8 mouse cellular contexts compared by ENCODE assay signal in the genomic region with DNA sequence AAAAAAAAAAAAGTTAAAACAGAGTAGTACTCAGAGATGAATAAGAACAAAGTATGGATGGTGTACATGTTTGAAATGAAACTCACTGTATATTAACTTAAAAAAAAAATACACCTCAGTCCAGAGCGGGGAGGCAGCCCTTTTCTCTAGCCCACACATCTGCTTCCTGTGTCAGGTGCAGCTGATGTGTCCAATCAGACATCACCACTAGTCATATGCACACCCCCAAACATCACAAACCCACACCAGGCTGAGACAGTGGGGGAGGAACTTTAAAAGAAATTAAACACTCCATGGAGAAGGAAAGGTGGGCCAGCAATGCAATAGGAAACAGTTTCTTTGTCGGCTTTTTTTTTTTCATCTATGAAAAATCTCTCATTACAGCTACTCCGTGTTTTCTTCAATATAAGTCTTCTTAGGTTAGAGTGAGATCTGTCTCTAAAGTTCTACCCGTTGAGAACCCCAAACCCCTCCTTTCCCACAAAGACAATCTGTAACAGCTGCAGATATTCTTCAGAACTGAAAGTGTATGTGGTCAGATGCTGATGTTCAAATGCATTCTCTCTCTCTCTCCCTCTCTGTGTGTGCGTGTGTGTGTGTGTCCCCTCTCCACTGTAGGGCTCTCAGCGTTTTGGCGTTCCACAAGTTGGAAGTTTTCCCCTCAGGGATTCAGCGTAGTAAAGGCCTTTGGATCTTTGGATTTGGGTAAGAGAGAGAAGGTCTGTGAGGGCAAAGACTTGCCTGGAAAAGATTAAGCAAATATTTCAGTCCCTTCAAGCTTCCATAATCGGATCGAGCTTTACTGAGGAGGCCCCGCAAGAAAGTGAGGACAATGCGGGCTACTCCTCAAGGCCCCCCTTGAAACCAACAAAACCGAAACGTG. TPM values are rescaled to one million over a fixed set of nuclear protein-coding genes. Genes with fewer than 3 reads are reported as not detected.
DNase-seq lines count a peak whose midpoint lies in the region; ATAC-seq lines count a peak whose summit lies in the region.

No protein-coding gene starts in this region.

- ATAC-seq in neural tube, embryonic 11.5 days (ENCODE audit: insufficient read depth, low FRiP score, low TSS enrichment): no peak
- ATAC-seq in embryonic facial prominence, embryonic 12.5 days (ENCODE audit: insufficient number of reproducible peaks, insufficient read depth, low FRiP score, low TSS enrichment): 0 out of 2 replicates have a peak, but pooled peaks have one; percentile 10
- no peak for ATAC-seq in intestine, embryonic 16.5 days

- peaks cover 6% of the 10 kb centered on the region; the same call in 1 of the 2 replicates for H3K4me1 ChIP-seq in neural tube, embryonic 11.5 days (ENCODE audit: control insufficient read depth, insufficient read depth, low read length)
- peaks cover 18% of the 10 kb centered on the region for H3K4me1 ChIP-seq in embryonic facial prominence, embryonic 12.5 days
- no peaks in the 10 kb centered on the region for H3K4me1 ChIP-seq in intestine, embryonic 16.5 days (ENCODE audit: control insufficient read depth, insufficient read depth, low read length)

- peak overlapping the region; percentile 69 for H3K4me2 ChIP-seq in neural tube, embryonic 11.5 days (ENCODE audit: low read depth)
- H3K4me2 ChIP-seq in embryonic facial prominence, embryonic 12.5 days (replicated peaks): peak overlapping the region; percentile 63
- H3K4me2 ChIP-seq in intestine, embryonic 16.5 days (ENCODE audit: low read depth, low read length): peak overlapping the region; percentile 62

- intact Hi-C loops in gastrocnemius, postnatal 14 days (cut with DNase I; ENCODE audit: low total_unique reads): no loop called here

- H3K4me3 ChIP-seq in neural tube, embryonic 11.5 days (ENCODE audit: low read depth, low read length): peak overlapping the region; percentile 64
- H3K4me3 ChIP-seq in embryonic facial prominence, embryonic 12.5 days: peak overlapping the region; percentile 69
- H3K4me3 ChIP-seq in intestine, embryonic 16.5 days (ENCODE audit: low read length): peak overlapping the region; percentile 68

- no peak overlapping the region for H3K27ac ChIP-seq in neural tube, embryonic 11.5 days (ENCODE audit: low read depth, low read length)
- peak overlapping the region; percentile 54; the same call in 1 of the 2 replicates for H3K27ac ChIP-seq in embryonic facial prominence, embryonic 12.5 days
- no peak overlapping the region for H3K27ac ChIP-seq in intestine, embryonic 16.5 days (ENCODE audit: low read length)

- WGBS in neural tube, embryonic 11.5 days: 24% methylated on average over 14 of the region's 14 CpGs
- 16% methylated on average over 14 of the region's 14 CpGs for WGBS in embryonic facial prominence, embryonic 12.5 days
- WGBS in intestine, embryonic 16.5 days: 16% methylated on average over 14 of the region's 14 CpGs

- H3K9ac ChIP-seq in neural tube, embryonic 11.5 days (ENCODE audit: low read length): peak overlapping the region; percentile 52
- H3K9ac ChIP-seq in embryonic facial prominence, embryonic 12.5 days: peak overlapping the region; percentile 56
- H3K9ac ChIP-seq in intestine, embryonic 16.5 days (ENCODE audit: low read depth, low read length): peak overlapping the region; percentile 71

- H3K36me3 ChIP-seq in neural tube, embryonic 11.5 days (ENCODE audit: control insufficient read depth, insufficient read depth, low read length): no peaks in the 10 kb centered on the region
- H3K36me3 ChIP-seq in embryonic facial prominence, embryonic 12.5 days: peaks cover 20% of the 10 kb centered on the region
- no peaks in the 10 kb centered on the region for H3K36me3 ChIP-seq in intestine, embryonic 16.5 days (ENCODE audit: control insufficient read depth, insufficient read depth, low read length)

- no peaks in the 10 kb centered on the region for H3K27me3 ChIP-seq in neural tube, embryonic 11.5 days (ENCODE audit: control insufficient read depth, insufficient read depth, low read length)
- no peaks in the 10 kb centered on the region for H3K27me3 ChIP-seq in embryonic facial prominence, embryonic 12.5 days
- no peaks in the 10 kb centered on the region for H3K27me3 ChIP-seq in intestine, embryonic 16.5 days (replicated peaks; ENCODE audit: control insufficient read depth, insufficient read depth, low read length)

- H3K9me3 ChIP-seq in neural tube, embryonic 11.5 days (ENCODE audit: control insufficient read depth, low read length): no peaks in the 10 kb centered on the region
- no peaks in the 10 kb centered on the region for H3K9me3 ChIP-seq in embryonic facial prominence, embryonic 12.5 days
- no peaks in the 10 kb centered on the region for H3K9me3 ChIP-seq in intestine, embryonic 16.5 days (ENCODE audit: control insufficient read depth, low read length)

- no peak for DNase-seq in neural tube, embryonic 11.5 days (ENCODE audit: low spot score)
- no peak for DNase-seq in neural tube, embryonic 10.5 days (ENCODE audit: extremely low spot score, low spot score)
- DNase-seq in naive thymus-derived CD4-positive, alpha-beta T cell, adult 2 months (ENCODE audit: low read depth): peak; percentile 57
- DNase-seq in gastrocnemius, postnatal 14 days: no peak
- no peak for DNase-seq in gastrocnemius, postnatal 25 days
- DNase-seq in frontal cortex, adult 2 months (ENCODE audit: extremely low spot score in 1 of 2, low spot score in 1 of 2): no peak

RNA-seq across cellular contexts. Expression of a gene that starts 0.7 kb away (rescaled TPM):
- polyA plus RNA-seq in neural tube, embryonic 11.5 days (2014; fragmentation: Nextera tagmentation; extraction: Ambion mirVana): 36.7 and 40.9 TPM in 2 replicates
- polyA plus RNA-seq in embryonic facial prominence, embryonic 12.5 days (2016; fragmentation: Nextera tagmentation; extraction: Ambion mirVana): 46.4 and 50.2 TPM in 2 replicates
- polyA plus RNA-seq in intestine, embryonic 16.5 days (2015; fragmentation: Nextera tagmentation; extraction: Ambion mirVana): 26.5 and 27.0 TPM in 2 replicates
- total RNA-seq in gastrocnemius, postnatal 14 days (2021): 10 to 100 TPM; 44.1 to 56.5 TPM
- 10 to 100 TPM; 58.1 to 58.3 TPM for total RNA-seq in gastrocnemius, postnatal 25 days (2021)
- 64.9 and 69.7 TPM in 2 replicates for polyA plus RNA-seq in frontal cortex, adult 2 months (2012; rRNA removed)

RNA-seq across cellular contexts. Expression of a gene that starts 49.1 kb away (rescaled TPM):
- 64.9 and 66.5 TPM in 2 replicates for polyA plus RNA-seq in neural tube, embryonic 11.5 days (2014; fragmentation: Nextera tagmentation; extraction: Ambion mirVana)
- polyA plus RNA-seq in embryonic facial prominence, embryonic 12.5 days (2016; fragmentation: Nextera tagmentation; extraction: Ambion mirVana): 61.0 and 68.1 TPM in 2 replicates
- polyA plus RNA-seq in intestine, embryonic 16.5 days (2015; fragmentation: Nextera tagmentation; extraction: Ambion mirVana): 55.5 and 77.3 TPM in 2 replicates
- total RNA-seq in gastrocnemius, postnatal 14 days (2021): 10 to 100 TPM; 27.7 to 28.8 TPM
- total RNA-seq in gastrocnemius, postnatal 25 days (2021): 10 to 100 TPM; 28.6 to 29.3 TPM
- polyA plus RNA-seq in frontal cortex, adult 2 months (2012; rRNA removed): 322 and 324 TPM in 2 replicates
